Mouse (Mus musculus): ENCODE data around the gene Cadps2.

- no peak for TF ChIP-seq EP300 (IDR thresholded peaks at IDR 0.05; ENCODE audit: low read depth)
- no peak for TF ChIP-seq CTCF (IDR thresholded peaks at IDR 0.05; ENCODE audit: low read depth)
Measured at GRCm38 (mm10) chr6:23873812-23874211, 34.6 kb upstream of the Cadps2 start.
